Mouse (Mus musculus) kidney, adult 2 months (tissue): ENCODE measurements around the gene Oxct2a. TPM values are rescaled to one million over a fixed set of nuclear protein-coding genes. Genes with fewer than 3 reads are reported as not detected.
A peak's percentile ranks its signal among the peaks of the same experiment; 100 is the strongest.
"Not testable (repeated sequence)": the region's sequence is repeated elsewhere in the genome, so short reads cannot be mapped to it uniquely, and the experiment has no call there.

Experiments
- DNase-seq: peaks from one replicate; pipeline ENCODE4 v3.0.0; 2021
- H3K27ac ChIP-seq: fragments of 200-500 bp; 2 replicates; pipeline ENCODE4 v1.5.1; 2012; ENCODE audit warnings: low read depth, low read length, control low read depth, inconsistent platforms; ENCODE audit not compliant: insufficient read depth
- H3K27me3 ChIP-seq: fragments of 200-500 bp; replicated peaks from 2 replicates; pipeline ENCODE4 v1.6.1; 2012; ENCODE audit warnings: mild to moderate bottlenecking, moderate library complexity, low read length, inconsistent platforms; ENCODE audit not compliant: control insufficient read depth, insufficient read depth
- H3K36me3 ChIP-seq: fragments of 200-500 bp; 2 replicates; pipeline ENCODE4 v1.6.1; 2012; ENCODE audit warnings: mild to moderate bottlenecking, moderate library complexity, low read length, inconsistent platforms; ENCODE audit not compliant: control insufficient read depth, insufficient read depth
- H3K4me1 ChIP-seq: fragments of 200-500 bp; 2 replicates; pipeline ENCODE4 v1.6.1; 2011; ENCODE audit warnings: low read length; ENCODE audit not compliant: control insufficient read depth, insufficient read depth
- H3K4me3 ChIP-seq: fragments of 200-500 bp; 2 replicates; pipeline ENCODE4 v1.5.1; 2011; ENCODE audit warnings: mild to moderate bottlenecking, low read depth, low read length, control low read depth; ENCODE audit not compliant: insufficient read depth
- CTCF ChIP-seq: fragments of 200-500 bp; conservative IDR thresholded peaks from 2 replicates; pipeline ENCODE4 v1.5.1; 2011; ENCODE audit warnings: low read depth, mild to moderate bottlenecking, control low read depth, low read length, moderate library complexity, mixed read lengths; ENCODE audit not compliant: insufficient read depth, insufficient read length
- POLR2A ChIP-seq: fragments of 200-500 bp; IDR thresholded peaks from one replicate; pipeline ENCODE4 v1.6.1; 2011; ENCODE audit warnings: low read depth, low read length, control low read depth
- WGBS: fragments of 180-500 bp; shearing (Covaris S2); methylation state at CpG from one replicate; pipeline ENCODE4 v1.1.7; 2018; 5-methylcytosine and 5-hydroxymethylcytosine counted together
- polyA plus RNA-seq: library from polyadenylated mRNA; depleted of rRNA; stranded (reverse); fragments of >200 nt; gene quantifications from 2 replicates; pipeline ENCODE4 v1.2.3, GENCODE M21; 2012; rRNA removed

The Oxct2a gene
- polyA plus RNA-seq, 1 experiment: 0.11 TPM

- Histone ChIP-seq H3K27ac (no peak overlapping the region), H3K27me3 (no peaks in the 10 kb centered on the region), H3K4me1 (peaks cover 4% of the 10 kb centered on the region; the same call in 1 of the 2 replicates), H3K4me3 (no peak overlapping the region), H3K36me3 (no peaks in the 10 kb centered on the region; the same call in 1 of the 2 replicates)
- whole genome bisulfite sequencing: 58% methylated on average over 6 of the region's 6 CpGs
- peak; percentile 52 for DNase-seq
- TF ChIP-seq POLR2A: no peak
- no peak for TF ChIP-seq CTCF
Measured at GRCm38 (mm10) chr4:123284731-123285624, 38.5 kb downstream of the Oxct2a start.

DNA sequence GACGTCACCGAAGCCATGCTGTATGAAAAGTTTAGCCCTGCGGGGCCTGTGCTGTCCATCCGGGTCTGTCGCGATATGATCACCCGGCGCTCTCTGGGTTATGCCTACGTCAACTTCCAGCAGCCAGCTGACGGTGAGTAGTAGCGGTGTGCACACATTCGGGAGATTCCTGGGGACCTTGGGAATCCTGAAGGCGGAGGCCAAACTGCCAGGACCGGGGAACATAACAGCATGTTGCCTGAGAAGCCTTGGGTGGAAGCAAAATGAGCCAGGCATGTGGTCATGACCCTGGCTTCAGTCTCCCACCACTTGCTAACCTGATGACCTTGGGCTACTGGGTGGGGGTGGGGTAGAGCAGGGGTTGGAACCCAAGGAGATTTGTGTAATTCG is 39.8 kb downstream of the Oxct2a start:
- not testable (repeated sequence) for H3K36me3 ChIP-seq, H3K27me3 ChIP-seq, H3K4me1 ChIP-seq, H3K27ac ChIP-seq
- peak overlapping the region; percentile 48 for H3K4me3 ChIP-seq
- WGBS: under 1% methylated on average over 15 of the region's 15 CpGs
- DNase-seq: peak; percentile 33

DNA sequence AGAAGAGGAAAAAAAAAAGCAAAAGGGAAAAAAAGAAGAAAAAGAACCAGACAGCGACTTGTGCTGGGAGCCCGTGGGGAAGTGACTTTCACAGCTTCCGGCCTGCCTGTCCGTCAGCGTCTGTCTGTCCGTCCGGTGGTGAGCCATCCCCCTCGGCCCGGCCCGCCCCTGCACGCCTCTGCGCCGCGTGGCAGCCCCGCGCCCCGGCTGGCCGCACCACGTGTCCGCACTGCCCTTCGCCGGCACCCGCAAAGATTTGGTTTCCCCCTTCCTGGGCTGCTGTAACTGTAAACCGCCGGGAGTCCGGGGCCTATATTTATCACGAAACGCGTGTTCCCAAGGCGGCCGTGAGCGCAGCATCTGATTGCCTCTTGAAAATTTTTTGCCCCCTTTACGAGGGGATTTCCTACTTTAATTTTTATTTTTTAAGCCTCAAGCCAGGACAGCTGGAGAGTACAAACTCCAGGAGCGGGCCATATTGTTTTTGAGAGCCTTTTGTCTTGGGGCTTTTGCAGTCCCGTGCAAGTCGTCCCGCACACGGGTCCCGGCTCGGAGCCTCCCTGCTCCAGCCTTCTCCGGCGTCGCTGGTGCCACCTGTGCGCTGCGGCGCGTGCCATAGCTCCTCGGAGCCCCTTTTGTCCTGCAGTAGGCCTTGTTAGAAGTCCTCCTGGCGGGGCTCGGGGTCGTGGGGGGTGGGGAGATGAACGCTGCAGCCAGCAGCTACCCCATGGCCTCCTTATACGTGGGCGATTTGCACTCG is 40.3 kb downstream of the Oxct2a start:
- DNase-seq: peak; percentile 54

DNA sequence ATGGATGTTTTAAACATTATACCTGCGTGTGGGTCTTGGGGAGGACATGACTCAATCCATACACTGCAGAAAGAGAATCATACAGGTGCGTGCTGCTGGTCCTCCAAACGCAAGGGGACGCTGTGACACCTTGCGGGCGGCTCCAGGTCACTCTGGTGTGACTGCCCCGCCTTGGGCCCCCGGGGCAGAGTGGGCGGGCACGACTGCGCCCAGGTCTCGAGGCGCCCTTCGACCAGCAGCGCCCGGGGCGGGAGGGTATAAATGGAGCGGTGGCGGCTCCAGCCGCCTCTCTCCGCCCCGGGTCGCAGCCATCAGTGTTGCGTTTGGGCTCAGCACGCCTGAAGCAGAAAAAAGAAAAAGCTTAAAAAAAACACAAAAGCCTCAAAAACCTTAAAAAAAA is 40.9 kb downstream of the Oxct2a start:
- Histone ChIP-seq H3K4me3 (peak overlapping the region; percentile 39), H3K27ac (0 out of 2 replicates have a peak overlapping the region, but pooled peaks have one; percentile 61), H3K36me3 (no peaks in the 10 kb centered on the region; the same call in 1 of the 2 replicates), H3K27me3 (no peaks in the 10 kb centered on the region), H3K4me1 (peaks cover 4% of the 10 kb centered on the region; the same call in 1 of the 2 replicates)
- peak; percentile 96 for DNase-seq
- TF ChIP-seq CTCF (peak; percentile 75), POLR2A (no peak)
- under 1% methylated on average over 25 of the region's 25 CpGs for WGBS

More for the DNA sequence above, 40.3 kb downstream of the Oxct2a start:
- H3K36me3 ChIP-seq, H3K27me3 ChIP-seq, H3K4me1 ChIP-seq: not testable (repeated sequence)
- Histone ChIP-seq H3K4me3 (peak overlapping the region; percentile 39), H3K27ac (peak overlapping the region; percentile 61; the same call in 1 of the 2 replicates)
- WGBS: 0% methylated on average over 51 of the region's 55 CpGs

GRCm38 (mm10) chr4:123280117-123280516 is 43.3 kb downstream of the Oxct2a start:
- TF ChIP-seq POLR2A (no peak), CTCF (no peak)
- H3K4me3 ChIP-seq: no peak overlapping the region
- DNase-seq: no peak
- H3K4me1 ChIP-seq: peaks cover 3% of the 10 kb centered on the region; the same call in 1 of the 2 replicates
- no peaks in the 10 kb centered on the region for H3K36me3 ChIP-seq
- H3K27me3 ChIP-seq: no peaks in the 10 kb centered on the region
- 72% methylated on average over 3 of the region's 3 CpGs for WGBS
- H3K27ac ChIP-seq: no peak overlapping the region

Other genes with a start within 250 kb of the Oxct2a start
- gene Bmp8b, start 218.5 kb downstream of the Oxct2a start, polyA plus RNA-seq: 0.03 and 0.14 TPM in 2 replicates
- 0.11 TPM in 1 of 2 replicates, not detected in the other for gene Oxct2b, start 207.4 kb downstream of the Oxct2a start, polyA plus RNA-seq
- 14.3 and 17.3 TPM in 2 replicates for gene Ppie, start 183.7 kb downstream of the Oxct2a start, polyA plus RNA-seq
- gene Hpcal4, start 140.4 kb downstream of the Oxct2a start, polyA plus RNA-seq: 0.75 and 0.83 TPM in 2 replicates
- gene Nt5c1a, start 122.1 kb downstream of the Oxct2a start, polyA plus RNA-seq: 0.91 and 0.94 TPM in 2 replicates
- 3.5 and 4.1 TPM in 2 replicates for gene Heyl, start 90.1 kb downstream of the Oxct2a start, polyA plus RNA-seq
- 57.8 and 67.1 TPM in 2 replicates for gene Pabpc4, start 61.3 kb downstream of the Oxct2a start, polyA plus RNA-seq
- gene Bmp8a, start 19.6 kb upstream of the Oxct2a start, polyA plus RNA-seq: 1.5 and 2.9 TPM in 2 replicates